Mouse (Mus musculus) lung, embryonic 16.5 days (tissue): Measurements from ENCODE around the gene Mertk. TPM values are rescaled to one million over a fixed set of nuclear protein-coding genes. Genes with fewer than 3 reads are reported as not detected.
"Not testable (repeated sequence)": the region's sequence is repeated elsewhere in the genome, so short reads cannot be mapped to it uniquely, and the experiment has no call there.

Experiments used
- ATAC-seq: fragments of 200-750 bp; cut with Nextera tagmentation; 2 replicates; pipeline ENCODE4 v1.8.0; 2017; ENCODE audit warnings: low read depth, mild to moderate bottlenecking, moderate library complexity
- H3K27ac ChIP-seq: fragments of 300-500 bp; sonication (generic); 2 replicates; pipeline ENCODE4 v1.5.1; 2014; ENCODE audit warnings: mild to moderate bottlenecking, control low read depth, low read length
- H3K27me3 ChIP-seq: fragments of 300-500 bp; sonication (generic); 2 replicates; pipeline ENCODE4 v1.6.1; 2014; ENCODE audit warnings: low read depth, low read length, mixed read lengths; ENCODE audit not compliant: control insufficient read depth, insufficient read depth
- H3K36me3 ChIP-seq: fragments of 300-500 bp; sonication (generic); 2 replicates; pipeline ENCODE4 v1.6.1; 2014; ENCODE audit warnings: low read length; ENCODE audit not compliant: control insufficient read depth, insufficient read depth
- H3K4me1 ChIP-seq: fragments of 300-500 bp; sonication (generic); replicated peaks from 2 replicates; pipeline ENCODE4 v1.6.1; 2014; ENCODE audit warnings: low read length, mixed read lengths; ENCODE audit not compliant: control insufficient read depth, insufficient read depth
- H3K4me2 ChIP-seq: fragments of 300-500 bp; sonication (generic); 2 replicates; pipeline ENCODE4 v1.6.1; 2014; ENCODE audit warnings: low read depth, low read length, control low read depth
- H3K4me3 ChIP-seq: fragments of 300-500 bp; sonication (generic); 2 replicates; pipeline ENCODE4 v1.5.1; 2014; ENCODE audit warnings: mild to moderate bottlenecking, low read length, control low read depth
- H3K9ac ChIP-seq: fragments of 300-500 bp; sonication (generic); 2 replicates; pipeline ENCODE4 v1.6.1; 2014; ENCODE audit warnings: low read length, control low read depth
- H3K9me3 ChIP-seq: fragments of 300-500 bp; sonication (generic); 2 replicates; pipeline ENCODE4 v1.6.1; 2016; ENCODE audit warnings: low read length; ENCODE audit not compliant: control insufficient read depth
- WGBS: fragments of 180-500 bp; shearing (Covaris S2); extraction: QIAGEN DNeasy Blood & Tissue Kit; methylation state at CpG from one replicate; pipeline ENCODE4 v1.1.7; 2014; 5-methylcytosine and 5-hydroxymethylcytosine counted together
- polyA plus RNA-seq: library from polyadenylated mRNA; unstranded; fragments of >200 nt; fragmentation: Nextera tagmentation; extraction: Ambion mirVana; gene quantifications from 2 replicates; pipeline ENCODE4 v1.2.1, GENCODE M21; 2015

Mertk gene
- polyA plus RNA-seq = 7.8 and 9.2 TPM in 2 replicates

- Histone ChIP-seq H3K27ac (peak within 1 kb of the TSS; percentile 96), H3K9ac (peak within 1 kb of the TSS; percentile 88), H3K4me2 (peak within 1 kb of the TSS; percentile 79), H3K4me3 (peak within 1 kb of the TSS; percentile 83), H3K36me3 (no peaks in the 10 kb centered on the region), H3K9me3 (no peaks in the 10 kb centered on the region), H3K27me3 (no peaks in the 10 kb centered on the region), H3K4me1 (peaks cover 12% of the 10 kb centered on the region; the same call in 1 of the 2 replicates)
- peak; percentile 95 for ATAC-seq
- under 1% methylated on average over 30 of the region's 30 CpGs for WGBS
These were observed at the start of gene Mertk for GRCm38 (mm10) chr2:128698693-128699181. TSS of gene Mertk (plus strand) at chr2:128698956.

DNA sequence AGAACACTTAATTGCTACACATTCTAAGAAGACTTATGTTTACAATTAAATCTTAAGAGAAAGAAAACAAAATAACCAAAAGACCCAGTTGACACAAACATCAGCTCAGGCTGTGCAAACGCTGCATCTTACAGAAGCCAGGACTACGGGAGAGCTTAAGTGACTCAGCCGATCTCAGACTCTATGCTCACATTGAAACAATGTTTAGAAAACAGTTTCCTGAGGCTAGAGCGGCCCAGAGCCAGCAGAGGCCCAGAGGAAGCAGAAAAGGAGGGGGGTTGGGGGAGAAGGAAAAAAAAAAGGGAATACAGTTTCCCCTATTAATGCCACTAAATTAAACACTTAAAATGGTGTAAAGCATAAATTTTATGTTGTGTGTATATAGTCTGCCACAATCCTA, 18.1 kb upstream of the Mertk start:
- Histone ChIP-seq H3K27me3 (no peaks in the 10 kb centered on the region), H3K4me2 (no peak overlapping the region), H3K9me3 (no peaks in the 10 kb centered on the region), H3K4me1 (peaks cover under 1% of the 10 kb centered on the region), H3K36me3 (peaks cover 34% of the 10 kb centered on the region), H3K9ac (no peak overlapping the region), H3K27ac (no peak overlapping the region), H3K4me3 (no peak overlapping the region)
- 35% methylated on average over 4 of the region's 4 CpGs for WGBS
- peak; percentile 89 for ATAC-seq

- H3K9ac ChIP-seq = peak within 1 kb of the TSS; percentile 99
- ATAC-seq = peak; percentile 98
- no peaks in the 10 kb centered on the region for H3K27me3 ChIP-seq
- H3K36me3 ChIP-seq = peaks cover 12% of the 10 kb centered on the region
- H3K27ac ChIP-seq = peak within 1 kb of the TSS; percentile 89
- H3K9me3 ChIP-seq = no peaks in the 10 kb centered on the region
- peaks cover 8% of the 10 kb centered on the region for H3K4me1 ChIP-seq
- H3K4me2 ChIP-seq = peak within 1 kb of the TSS; percentile 58
- H3K4me3 ChIP-seq = peak within 1 kb of the TSS; percentile 92
- 0% methylated on average over 58 of the region's 58 CpGs for WGBS
These were observed 11.7 kb upstream of the Mertk start, which contains the start of gene Anapc1 for GRCm38 (mm10) chr2:128686921-128687557. TSS of gene Anapc1 (minus strand) at chr2:128687391.

GRCm38 (mm10) chr2:128687558-128688120, 11.1 kb upstream of the Mertk start:
- H3K9me3 ChIP-seq = no peaks in the 10 kb centered on the region
- peak overlapping the region; percentile 89 for H3K27ac ChIP-seq
- H3K27me3 ChIP-seq = no peaks in the 10 kb centered on the region
- peak overlapping the region; percentile 99 for H3K9ac ChIP-seq
- ATAC-seq = peak; percentile 82
- 45% methylated on average over 10 of the region's 10 CpGs for WGBS
- peak overlapping the region; percentile 92 for H3K4me3 ChIP-seq
- peaks cover 8% of the 10 kb centered on the region for H3K4me1 ChIP-seq
- peaks cover 9% of the 10 kb centered on the region for H3K36me3 ChIP-seq
- peak overlapping the region; percentile 58 for H3K4me2 ChIP-seq

DNA sequence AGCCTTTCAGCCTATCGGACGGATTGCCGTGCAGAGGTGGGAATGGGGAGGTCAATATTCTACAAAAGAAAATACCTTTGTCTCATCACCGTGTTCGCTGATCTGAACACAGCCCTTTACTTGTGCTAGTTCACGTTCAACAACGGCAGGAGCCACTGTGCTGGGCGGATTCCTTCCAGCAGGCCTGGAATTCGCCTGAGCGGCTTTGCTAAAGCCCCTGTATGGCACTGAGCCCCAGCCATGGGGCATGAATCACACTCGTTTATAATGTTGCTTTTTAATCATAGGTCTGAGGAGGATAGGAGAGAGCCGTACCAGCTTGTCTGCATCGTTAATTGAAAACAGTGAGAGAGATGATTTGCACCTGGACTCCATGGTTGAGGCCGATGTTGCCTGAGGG, 6.4 kb upstream of the Mertk start:
- H3K4me2 ChIP-seq = no peak overlapping the region
- H3K9ac ChIP-seq = no peak overlapping the region
- ATAC-seq = no peak
- H3K4me3 ChIP-seq = no peak overlapping the region
- no peaks in the 10 kb centered on the region for H3K36me3 ChIP-seq
- H3K27ac ChIP-seq = no peak overlapping the region
- no peaks in the 10 kb centered on the region for H3K27me3 ChIP-seq
- 64% methylated on average over 14 of the region's 14 CpGs for WGBS
- H3K9me3 ChIP-seq = no peaks in the 10 kb centered on the region
- no peaks in the 10 kb centered on the region for H3K4me1 ChIP-seq

- Histone ChIP-seq H3K27ac (no peak overlapping the region), H3K36me3 (no peaks in the 10 kb centered on the region), H3K27me3 (no peaks in the 10 kb centered on the region), H3K4me2 (no peak overlapping the region), H3K9me3 (no peaks in the 10 kb centered on the region), H3K4me1 (peaks cover 3% of the 10 kb centered on the region; the same call in 1 of the 2 replicates), H3K4me3 (no peak overlapping the region), H3K9ac (no peak overlapping the region)
- 77% methylated on average over 10 of the region's 10 CpGs for WGBS
- no peak for ATAC-seq
These were observed 6.0 kb upstream of the Mertk start for GRCm38 (mm10) chr2:128692771-128693170.

- Histone ChIP-seq H3K27me3 (no peaks in the 10 kb centered on the region), H3K4me3 (no peak overlapping the region), H3K9me3 (no peaks in the 10 kb centered on the region), H3K36me3 (no peaks in the 10 kb centered on the region), H3K4me1 (peaks cover 3% of the 10 kb centered on the region; the same call in 1 of the 2 replicates), H3K9ac (no peak overlapping the region), H3K4me2 (no peak overlapping the region), H3K27ac (no peak overlapping the region)
- 55% methylated on average over 4 of the region's 4 CpGs for WGBS
- no peak for ATAC-seq
These were observed 5.5 kb upstream of the Mertk start for GRCm38 (mm10) chr2:128693236-128693635.

GRCm38 (mm10) chr2:128693828-128694227, 4.9 kb upstream of the Mertk start:
- H3K27ac ChIP-seq, H3K9ac ChIP-seq, H3K9me3 ChIP-seq, H3K4me3 ChIP-seq, H3K4me2 ChIP-seq, ATAC-seq, H3K27me3 ChIP-seq, H3K36me3 ChIP-seq, H3K4me1 ChIP-seq: not testable (repeated sequence)
- WGBS = 84% methylated on average over 3 of the region's 3 CpGs

DNA sequence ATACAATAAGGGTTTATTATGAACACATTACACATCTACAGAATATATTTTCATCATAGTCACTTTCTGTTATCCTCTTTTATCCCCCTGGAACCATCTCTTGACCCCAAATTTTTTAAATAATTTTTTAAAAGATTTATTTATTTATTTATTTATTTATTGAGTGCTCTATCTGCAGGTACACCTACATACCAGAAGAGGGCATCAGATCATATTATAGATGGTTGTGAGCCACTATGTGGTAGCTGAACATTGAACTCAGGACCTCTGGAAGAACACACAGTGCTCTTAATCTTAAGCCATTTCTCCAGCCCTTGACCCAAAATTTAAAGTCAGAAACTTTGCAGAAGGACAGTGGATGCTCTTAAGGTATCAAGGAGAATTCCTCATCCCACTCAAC, 4.2 kb upstream of the Mertk start:
- no peak overlapping the region for H3K27ac ChIP-seq
- H3K27me3 ChIP-seq = no peaks in the 10 kb centered on the region
- H3K4me1 ChIP-seq = peaks cover 3% of the 10 kb centered on the region; the same call in 1 of the 2 replicates
- no peak overlapping the region for H3K9ac ChIP-seq
- H3K36me3 ChIP-seq = no peaks in the 10 kb centered on the region
- H3K4me2 ChIP-seq = no peak overlapping the region
- H3K9me3 ChIP-seq = no peaks in the 10 kb centered on the region
- ATAC-seq = no peak
- no peak overlapping the region for H3K4me3 ChIP-seq
